Mouse (Mus musculus) adrenal gland, adult 18-20 months (tissue): ENCODE measurements around the gene Ccdc188. TPM values are rescaled to one million over a fixed set of nuclear protein-coding genes. Genes with fewer than 3 reads are reported as not detected.

Source experiments
- DNase-seq, 2 experiments: peaks; one replicate each; pipeline ENCODE4 v3.0.0; 2021 to 2022; ENCODE audit warnings: low spot score in 2 of 2
- total RNA-seq, 2 experiments: library from RNA; stranded (reverse); gene quantifications; 1 replicate in 1 of 2; 2 replicates in 1 of 2; pipeline ENCODE4 v1.2.3; 2021

Ccdc188 gene
- total RNA-seq, 2 experiments from 2014 or later: not detected

DNA sequence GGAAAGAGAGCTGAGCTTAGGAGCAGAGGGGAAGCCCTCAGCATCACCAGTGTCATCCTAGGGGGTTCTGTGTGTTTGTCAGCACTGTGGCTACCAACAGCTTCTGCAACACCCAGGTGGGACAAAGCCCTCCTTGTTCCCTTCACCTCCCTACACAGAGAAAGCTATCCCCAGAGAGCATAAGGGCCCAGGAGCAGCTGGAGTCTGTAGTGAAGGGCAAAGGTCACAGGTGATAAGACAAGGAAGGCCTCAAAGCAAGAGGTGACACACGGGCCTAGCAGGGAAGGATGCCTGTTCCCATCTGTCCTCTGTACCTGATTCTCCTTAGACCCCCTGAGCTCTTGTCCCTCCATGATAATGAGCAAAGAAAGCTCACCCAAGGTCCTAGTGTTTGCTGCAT is 16.1 kb upstream of the Ccdc188 start:
- DNase-seq: no peak

- DNase-seq: no peak
These were observed 15.6 kb upstream of the Ccdc188 start for GRCm38 (mm10) chr16:18202061-18202460.

DNA sequence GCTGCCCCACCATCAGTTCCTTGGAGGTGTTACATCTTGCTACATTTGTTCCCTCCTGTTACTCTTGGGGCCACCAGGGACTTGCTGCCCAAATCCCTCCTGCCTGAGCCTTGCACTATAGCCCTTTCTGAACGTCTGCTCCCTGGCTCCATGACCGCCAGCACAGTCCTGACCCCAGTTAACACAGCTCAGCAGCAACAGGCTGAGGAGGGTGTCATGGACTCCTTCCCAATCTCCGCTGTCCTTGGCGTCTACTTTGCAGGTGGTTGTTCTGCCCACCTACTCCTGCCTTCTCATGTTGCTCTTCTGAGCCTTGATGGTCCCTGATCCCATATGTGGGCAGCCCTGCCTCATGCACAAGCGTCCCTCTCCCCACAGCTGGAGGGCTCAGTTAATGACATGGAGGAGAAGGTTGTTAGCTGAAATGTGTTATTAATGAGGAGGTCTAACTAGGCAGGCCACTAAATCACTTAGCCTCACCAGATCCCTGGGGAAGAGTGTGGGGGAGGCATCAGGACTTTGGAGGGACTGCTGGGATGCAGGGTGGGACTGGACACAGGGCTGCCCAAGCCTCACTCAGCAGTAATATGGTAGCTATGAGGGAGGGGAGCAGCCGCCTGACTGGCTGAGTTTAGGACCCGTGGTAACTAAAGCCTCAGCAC is 14.1 kb upstream of the Ccdc188 start:
- DNase-seq: no peak

- peak; percentile 62 to 64 for DNase-seq
These were observed 6.8 kb upstream of the Ccdc188 start for GRCm38 (mm10) chr16:18210701-18211416.

DNA sequence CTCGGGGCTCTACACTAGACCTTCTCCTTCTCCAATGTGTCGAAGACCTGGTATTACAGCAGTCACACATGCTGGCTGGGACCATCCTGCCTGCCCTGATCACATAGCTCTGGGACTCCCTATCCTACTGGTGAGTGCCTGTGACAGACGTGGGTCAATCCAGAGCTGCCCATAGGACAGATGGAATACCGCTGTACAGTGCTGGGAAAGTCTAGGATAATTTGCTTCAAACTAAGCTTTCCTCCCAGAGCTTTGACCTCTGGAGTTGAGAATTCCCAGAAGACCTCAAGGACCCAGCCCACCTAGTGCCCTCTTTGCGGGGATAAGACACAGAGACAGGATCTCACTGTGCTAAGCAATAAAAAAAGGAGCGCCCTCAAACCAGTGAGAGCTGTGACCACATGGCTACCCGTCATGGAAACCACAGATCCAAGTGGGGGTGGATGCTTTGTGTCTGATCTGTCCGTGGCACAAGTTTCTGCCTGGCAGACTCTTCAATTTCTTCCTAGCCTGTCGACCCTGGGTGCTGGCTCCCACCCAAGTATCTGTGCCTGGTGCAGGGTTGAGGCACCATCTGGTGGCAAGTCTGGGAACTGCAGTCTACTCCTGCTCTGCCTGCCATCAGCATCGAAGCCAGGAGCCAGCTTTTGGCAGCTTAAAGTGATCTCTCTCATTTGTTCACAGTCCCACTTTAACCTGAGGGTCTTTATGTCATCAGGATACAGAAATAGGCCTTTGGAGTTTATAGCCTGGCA is 6.1 kb upstream of the Ccdc188 start:
- DNase-seq: peak; percentile 81 to 86

GRCm38 (mm10) chr16:18213689-18214088 is 4.0 kb upstream of the Ccdc188 start:
- DNase-seq: no peak

DNA sequence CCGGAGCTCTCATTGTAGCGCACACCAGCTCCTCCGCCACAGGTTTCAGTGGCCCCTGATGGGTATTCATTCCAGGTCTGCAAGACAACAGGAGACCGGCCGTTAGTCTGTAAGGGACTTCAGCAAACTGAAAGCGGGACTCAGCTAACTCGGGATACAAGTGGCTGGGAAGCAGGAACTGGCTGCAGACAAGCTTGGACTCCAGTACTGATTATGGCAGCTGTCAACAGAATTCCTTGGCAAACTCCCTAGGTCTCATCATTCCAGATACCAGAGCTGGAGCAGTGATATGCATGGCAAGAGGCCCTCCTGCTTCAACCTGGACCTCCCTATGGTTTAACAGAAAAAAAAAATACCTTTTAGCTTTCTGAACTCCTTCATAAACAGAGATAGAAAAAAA is 2.8 kb upstream of the Ccdc188 start:
- no peak for DNase-seq

- no peak for DNase-seq
These were observed 909 bp downstream of the Ccdc188 start for GRCm38 (mm10) chr16:18218580-18218996.

- DNase-seq: no peak
These were observed 2.3 kb downstream of the Ccdc188 start for GRCm38 (mm10) chr16:18220001-18220400.

DNA sequence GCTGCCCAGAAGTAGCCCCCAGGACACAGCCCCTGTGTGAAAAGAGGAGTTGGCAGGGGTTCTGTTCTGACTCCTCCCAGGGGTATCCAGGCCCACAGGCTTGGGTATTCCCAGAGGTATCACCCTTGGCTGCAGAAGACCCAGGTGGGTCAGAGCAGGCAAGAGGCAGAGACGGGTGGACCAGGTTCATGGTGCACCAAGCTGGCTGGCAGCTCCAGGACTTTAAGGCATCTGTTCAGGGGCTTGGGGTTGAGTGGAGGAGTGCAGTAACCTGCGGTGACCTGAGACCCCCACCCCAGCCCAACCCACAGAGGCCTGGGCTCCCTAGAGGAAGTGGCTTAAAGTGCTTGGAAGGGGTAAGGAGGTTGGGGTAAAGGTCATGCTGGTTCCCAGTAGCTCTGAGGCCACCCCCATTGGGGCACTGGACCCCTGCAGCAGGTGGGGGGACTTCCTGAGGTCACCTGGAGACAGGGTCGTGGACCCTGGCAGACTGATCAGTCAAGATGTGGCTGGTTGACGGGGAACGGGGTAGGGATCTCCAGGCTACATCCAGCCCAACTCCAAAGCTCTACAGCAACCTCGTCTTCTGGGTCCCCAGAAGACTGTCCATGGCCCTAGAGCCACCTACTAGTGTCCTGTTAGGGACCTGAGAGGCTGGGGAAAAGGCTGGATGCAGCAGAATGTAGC is 3.3 kb downstream of the Ccdc188 start:
- no peak for DNase-seq

- DNase-seq: no peak
These were observed 3.8 kb downstream of the Ccdc188 start for GRCm38 (mm10) chr16:18221543-18221898.

DNA sequence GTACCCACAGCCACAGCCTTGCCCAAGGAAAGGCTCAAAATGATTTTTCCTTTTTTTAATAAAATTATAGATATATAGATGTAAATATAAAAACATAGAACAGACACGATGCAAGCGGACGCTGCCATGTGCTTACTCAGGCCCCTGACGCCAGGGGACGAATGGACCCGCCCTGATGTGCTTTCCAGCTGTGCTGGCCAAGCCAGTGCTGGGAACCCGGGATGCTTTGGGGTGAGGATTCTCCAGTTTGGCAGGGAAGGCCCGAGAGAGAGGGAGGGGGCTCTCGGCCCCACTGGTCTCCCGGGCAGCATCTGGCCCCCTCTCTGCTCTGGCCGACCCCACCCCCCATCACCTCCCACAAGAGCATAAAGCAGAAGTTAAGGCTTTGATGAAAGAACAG is 4.5 kb downstream of the Ccdc188 start:
- no peak for DNase-seq

GRCm38 (mm10) chr16:18227187-18227586 is 9.5 kb downstream of the Ccdc188 start:
- DNase-seq: no peak

- no peak for DNase-seq
These were observed 10.3 kb downstream of the Ccdc188 start for GRCm38 (mm10) chr16:18227897-18228422.

GRCm38 (mm10) chr16:18228856-18229255 is 11.2 kb downstream of the Ccdc188 start:
- DNase-seq: no peak

DNA sequence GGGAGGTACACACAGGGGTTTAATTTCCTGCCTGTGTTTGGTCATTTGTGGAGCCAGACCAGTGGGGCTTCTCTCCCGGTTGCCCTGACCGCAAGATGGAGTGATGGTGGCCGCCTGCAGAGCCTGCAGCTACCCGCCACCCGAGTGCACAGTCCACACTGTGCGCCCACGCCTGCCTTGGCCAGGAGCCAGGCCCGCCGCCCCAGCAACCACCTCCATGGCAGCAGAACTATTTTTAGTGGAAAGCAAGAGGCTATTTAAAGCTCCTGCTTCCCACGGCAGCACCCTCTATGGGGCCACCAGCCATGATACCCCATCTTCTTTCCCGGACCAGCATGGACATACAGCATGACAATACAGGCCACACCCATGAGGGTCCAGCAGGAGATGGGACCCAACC is 11.9 kb downstream of the Ccdc188 start:
- DNase-seq: peak; percentile 42 to 48

DNA sequence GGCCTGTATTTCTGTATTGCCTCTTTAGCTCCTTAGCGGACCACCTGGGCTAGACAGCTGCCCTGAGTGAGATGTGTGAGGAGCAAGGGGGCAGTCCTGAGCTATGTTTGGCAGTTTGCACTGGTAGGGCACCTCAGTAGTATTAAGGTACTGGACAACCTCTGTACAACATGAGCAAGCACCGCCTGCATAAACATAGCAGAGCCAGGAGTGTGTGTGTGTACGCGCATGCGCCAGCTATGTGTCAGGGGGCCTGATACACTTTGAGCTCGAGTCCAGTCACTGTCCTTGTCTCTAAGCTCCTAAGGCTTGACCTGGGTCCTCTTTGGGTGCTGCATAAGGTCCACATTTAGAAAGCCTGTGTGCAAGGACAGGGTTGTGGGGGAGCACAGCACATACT is 12.9 kb downstream of the Ccdc188 start:
- DNase-seq: no peak

GRCm38 (mm10) chr16:18231047-18231446 is 13.4 kb downstream of the Ccdc188 start:
- no peak for DNase-seq

GRCm38 (mm10) chr16:18231451-18231850 is 13.8 kb downstream of the Ccdc188 start:
- no peak for DNase-seq

DNA sequence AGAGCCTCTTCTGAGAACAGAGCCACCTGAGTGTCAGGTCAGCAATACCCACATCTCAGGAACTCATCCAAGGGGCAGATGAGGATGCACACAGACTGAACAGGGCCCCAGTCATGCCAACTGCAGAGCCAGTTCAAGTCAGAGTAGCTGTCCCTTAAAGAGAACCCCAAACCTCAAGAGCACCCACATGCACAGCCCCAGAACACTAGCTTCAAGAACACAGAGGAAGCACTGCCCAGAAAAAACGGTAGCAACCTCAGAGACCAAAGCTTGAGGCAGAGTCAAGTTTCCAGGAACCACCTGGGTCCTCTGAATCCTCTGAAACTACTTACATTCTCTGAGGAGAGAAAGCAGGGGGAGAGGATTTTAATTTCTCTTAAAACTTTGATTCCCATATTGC is 15.8 kb downstream of the Ccdc188 start:
- no peak for DNase-seq

DNA sequence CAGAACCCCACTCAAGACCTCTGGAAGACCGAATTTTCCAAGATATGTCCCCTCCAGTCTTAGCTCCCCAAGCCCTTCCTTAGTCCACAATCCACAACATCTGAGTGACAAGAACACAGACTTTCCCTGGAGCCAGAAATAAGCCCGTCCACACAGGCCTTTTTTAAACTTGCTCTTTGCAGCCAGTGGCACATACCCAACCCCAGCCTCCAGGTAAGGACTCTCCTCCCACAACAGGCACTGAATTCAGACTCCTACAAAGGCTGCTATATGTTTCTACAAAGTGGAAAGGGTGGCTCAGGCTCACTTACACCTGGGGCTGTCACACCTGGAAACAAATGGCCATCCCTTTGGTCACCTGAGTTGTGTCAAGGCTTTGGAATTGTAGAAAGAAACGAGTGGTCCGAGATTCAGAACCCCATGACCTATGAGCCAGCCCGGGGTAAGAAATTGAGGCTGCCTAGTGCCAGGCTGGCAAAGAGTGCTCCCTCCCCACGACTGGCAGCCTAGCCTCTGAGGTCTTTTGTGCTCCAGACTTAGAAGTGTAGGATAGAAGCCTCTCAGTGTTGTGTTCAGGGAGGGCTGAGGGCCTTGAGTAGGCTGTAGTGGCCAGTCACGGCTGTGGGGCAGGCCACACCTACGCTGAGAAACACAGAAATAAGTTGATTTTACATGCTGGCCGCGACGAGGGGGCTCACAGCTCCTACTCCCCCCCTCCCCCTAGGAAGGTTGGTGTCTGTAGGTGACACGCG is 16.4 kb downstream of the Ccdc188 start:
- no peak for DNase-seq
